Mouse (Mus musculus) olfactory bulb, adult 2 months (tissue): ENCODE measurements at regions not wholly inside any gene's neighbourhood (a gene's known extent, or its start where the extent isn't known, plus 50 kb on each side); places are given as distances from the start of the nearest gene placed in this dataset.

ENCODE experiments used
- CTCF ChIP-seq: fragments of 200-500 bp; IDR thresholded peaks from 2 replicates; pipeline ENCODE4 v1.5.1; 2012; ENCODE audit warnings: low read depth, mild to moderate bottlenecking, low read length, moderate library complexity; ENCODE audit not compliant: insufficient read depth
- POLR2A ChIP-seq: fragments of 200-500 bp; IDR thresholded peaks from 2 replicates; pipeline ENCODE4 v1.6.1; 2012; ENCODE audit warnings: mild to moderate bottlenecking, low read depth, low read length, moderate library complexity; ENCODE audit not compliant: insufficient read depth

GRCm38 (mm10) chr6:143328202-143328601 lies 161.2 kb downstream of the Etnk1 start:
- TF ChIP-seq CTCF = no peak
- TF ChIP-seq POLR2A = no peak
